Mouse (Mus musculus): ENCODE data around the gene Scrn2.

- TF ChIP-seq TAL1 (IDR thresholded peaks at IDR 0.05; ENCODE audit: low read length), result no peak
- no peak for TF ChIP-seq GATA1 (IDR thresholded peaks at IDR 0.05; ENCODE audit: low read length)
Measured at GRCm38 (mm10) chr11:97009198-97009790, 20.4 kb upstream of the Scrn2 start.
